Mouse (Mus musculus) forebrain, embryonic 14.5 days (tissue): Measurements from ENCODE around the gene Tpcn1. TPM values are rescaled to one million over a fixed set of nuclear protein-coding genes. Genes with fewer than 3 reads are reported as not detected.
A peak's percentile ranks its signal among the peaks of the same experiment; 100 is the strongest.
"Not testable (repeated sequence)": the region's sequence is repeated elsewhere in the genome, so short reads cannot be mapped to it uniquely, and the experiment has no call there.

Source experiments
- ATAC-seq: fragments of 200-750 bp; cut with Nextera tagmentation; 2 replicates; pipeline ENCODE4 v1.8.0; 2017; ENCODE audit warnings: mild to moderate bottlenecking, moderate library complexity
- DNase-seq: peaks from one replicate; pipeline ENCODE4 v3.0.0-alpha.2; 2015; ENCODE audit warnings: low spot score
- H3K27ac ChIP-seq: fragments of 300-500 bp; sonication (generic); 2 replicates; pipeline ENCODE4 v1.5.1; 2014; ENCODE audit warnings: low read depth, mild to moderate bottlenecking, control low read depth, low read length, moderate library complexity
- H3K27me3 ChIP-seq: fragments of 300-500 bp; sonication (generic); replicated peaks from 2 replicates; pipeline ENCODE4 v1.6.1; 2014; ENCODE audit warnings: low read length, control low read depth, mixed read lengths; ENCODE audit not compliant: control insufficient read depth, insufficient read depth
- H3K36me3 ChIP-seq: fragments of 300-500 bp; sonication (generic); 2 replicates; pipeline ENCODE4 v1.6.1; 2014; ENCODE audit warnings: low read length, control low read depth; ENCODE audit not compliant: control insufficient read depth, insufficient read depth
- H3K4me1 ChIP-seq: fragments of 300-500 bp; sonication (generic); 2 replicates; pipeline ENCODE4 v1.6.1; 2014; ENCODE audit warnings: antibody characterized with exemption, low read length, control low read depth; ENCODE audit not compliant: control insufficient read depth, insufficient read depth
- H3K4me2 ChIP-seq: fragments of 300-500 bp; sonication (generic); 2 replicates; pipeline ENCODE4 v1.6.1; 2014; ENCODE audit warnings: mild to moderate bottlenecking, control low read depth, low read length
- H3K4me3 ChIP-seq: fragments of 300-500 bp; sonication (generic); 2 replicates; pipeline ENCODE4 v1.5.1; 2014; ENCODE audit warnings: low read depth, low read length, control low read depth
- H3K9ac ChIP-seq: fragments of 300-500 bp; sonication (generic); 2 replicates; pipeline ENCODE4 v1.6.1; 2014; ENCODE audit warnings: mild to moderate bottlenecking, low read length, control low read depth, moderate library complexity
- H3K9me3 ChIP-seq: fragments of 300-500 bp; sonication (generic); replicated peaks from 2 replicates; pipeline ENCODE4 v1.6.1; 2016; ENCODE audit warnings: low read length, control low read depth, mixed read lengths; ENCODE audit not compliant: control insufficient read depth
- WGBS: fragments of 180-500 bp; shearing (Covaris S2); extraction: QIAGEN DNeasy Blood & Tissue Kit; methylation state at CpG from one replicate; pipeline ENCODE4 v1.1.7; 2014; 5-methylcytosine and 5-hydroxymethylcytosine counted together
- polyA plus RNA-seq: library from polyadenylated mRNA; unstranded; fragments of >200 nt; fragmentation: Nextera tagmentation; extraction: Ambion mirVana; gene quantifications from 2 replicates; pipeline ENCODE4 v1.2.1, GENCODE M21; 2014

Tpcn1 gene
- polyA plus RNA-seq, 1 experiment from 2014 or later = 10.5 TPM

DNA sequence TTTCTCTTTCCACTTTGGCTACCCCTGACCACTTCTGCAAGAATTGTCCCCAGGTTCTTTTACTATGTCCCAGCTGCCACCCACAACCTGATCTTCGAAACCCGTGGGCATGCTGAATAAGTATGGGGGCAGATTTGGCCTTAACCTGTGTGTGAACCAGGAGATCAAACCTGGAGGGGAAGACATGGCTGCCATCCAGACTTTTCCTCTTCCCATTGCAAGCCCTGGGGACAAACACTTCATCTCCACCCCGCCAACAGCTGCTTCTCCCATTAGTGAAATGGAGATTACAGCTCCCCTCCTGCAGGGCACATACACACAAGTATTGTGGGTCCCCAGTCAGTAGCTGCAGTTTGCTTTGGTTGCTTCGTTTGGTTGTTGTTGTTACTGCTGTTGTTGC lies 81.2 kb downstream of the Tpcn1 start:
- Histone ChIP-seq H3K4me1 (peaks cover 5% of the 10 kb centered on the region), H3K27me3 (0 out of 2 replicates have a peak, but pooled peaks cover 8% of the 10 kb centered on the region), H3K4me3 (no peak overlapping the region), H3K9me3 (no peaks in the 10 kb centered on the region), H3K36me3 (no peaks in the 10 kb centered on the region), H3K27ac (no peak overlapping the region), H3K4me2 (no peak overlapping the region), H3K9ac (no peak overlapping the region)
- DNase-seq = no peak
- no peak for ATAC-seq
- 44% methylated on average over 4 of the region's 4 CpGs for WGBS

DNA sequence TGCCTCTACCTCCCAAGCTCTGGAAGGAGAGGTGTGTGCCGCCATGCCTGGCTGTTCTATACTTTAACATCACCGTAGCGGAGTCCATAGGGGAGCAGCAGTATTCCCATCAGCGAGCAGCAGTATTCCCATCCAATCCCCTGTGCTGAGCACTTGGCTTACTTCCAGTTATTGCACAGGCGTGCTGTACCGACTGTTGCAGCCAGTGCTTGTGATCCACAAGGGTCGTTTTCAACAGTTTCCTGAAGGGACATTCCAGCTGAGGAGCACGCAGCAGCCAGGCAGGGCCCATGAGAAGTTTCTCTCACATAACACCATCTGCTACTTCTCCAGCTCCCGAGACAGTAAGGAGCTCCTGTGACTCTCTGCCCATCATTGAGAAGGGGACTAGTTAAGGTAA lies 82.0 kb downstream of the Tpcn1 start:
- Histone ChIP-seq H3K36me3 (no peaks in the 10 kb centered on the region), H3K27ac (0 out of 2 replicates have a peak overlapping the region, but pooled peaks have one; percentile 14), H3K9ac (no peak overlapping the region), H3K4me3 (no peak overlapping the region), H3K4me2 (no peak overlapping the region), H3K9me3 (no peaks in the 10 kb centered on the region), H3K4me1 (peaks cover 9% of the 10 kb centered on the region), H3K27me3 (0 out of 2 replicates have a peak, but pooled peaks cover 1% of the 10 kb centered on the region)
- ATAC-seq (no peak), DNase-seq (peak; percentile 58)
- 56% methylated on average over 9 of the region's 9 CpGs for WGBS

DNA sequence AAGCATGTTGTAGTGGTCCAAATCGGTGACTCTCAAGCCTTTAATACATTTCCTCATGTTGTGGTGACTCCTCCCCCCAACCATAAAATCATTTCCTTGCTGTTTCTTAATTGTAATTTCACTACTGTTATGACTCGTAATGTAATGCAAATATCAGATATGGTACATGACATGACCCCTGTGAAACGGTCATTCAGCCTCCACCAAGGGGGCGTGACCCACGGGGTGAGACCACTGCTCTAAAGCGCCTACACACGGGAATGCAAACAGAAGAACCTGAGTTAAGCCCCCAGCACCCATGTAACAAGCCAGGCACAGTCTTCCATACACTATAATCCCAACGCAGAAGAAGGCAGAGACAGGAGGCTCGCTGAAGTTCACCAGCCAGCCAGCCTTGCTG lies 82.7 kb downstream of the Tpcn1 start:
- Histone ChIP-seq H3K4me2 (no peak overlapping the region), H3K36me3 (no peaks in the 10 kb centered on the region), H3K27ac (no peak overlapping the region), H3K4me3 (no peak overlapping the region), H3K27me3 (no peaks in the 10 kb centered on the region), H3K9me3 (no peaks in the 10 kb centered on the region), H3K9ac (no peak overlapping the region), H3K4me1 (peaks cover 9% of the 10 kb centered on the region)
- DNase-seq (no peak), ATAC-seq (no peak)
- 74% methylated on average over 9 of the region's 9 CpGs for WGBS

DNA sequence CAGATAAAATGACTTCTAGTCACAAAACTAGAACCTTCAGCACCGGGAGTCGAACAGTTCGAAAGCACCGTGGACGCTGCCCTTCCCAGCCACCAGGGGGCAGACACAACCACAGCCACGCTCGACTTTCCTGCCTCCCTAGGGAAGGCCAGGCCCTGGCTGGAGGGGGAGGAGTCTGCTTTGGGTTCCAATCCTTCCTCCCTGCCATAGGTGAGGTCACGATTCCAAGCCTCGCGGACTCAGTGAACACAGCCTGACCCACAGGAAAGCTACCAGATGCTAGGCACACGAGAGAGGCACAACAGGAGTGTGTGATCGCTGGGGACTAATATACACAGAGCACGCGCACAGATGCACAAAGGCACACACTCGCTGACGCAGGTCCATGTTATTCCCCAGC lies 83.1 kb downstream of the Tpcn1 start:
- H3K4me2 ChIP-seq = no peak overlapping the region
- DNase-seq (peak; percentile 71), ATAC-seq (peak; percentile 18; the same call in 1 of the 2 replicates)
- no peak overlapping the region for H3K27ac ChIP-seq
- 21% methylated on average over 16 of the region's 16 CpGs for WGBS
- H3K36me3 ChIP-seq = no peaks in the 10 kb centered on the region
- H3K9me3 ChIP-seq = no peaks in the 10 kb centered on the region
- H3K27me3 ChIP-seq = no peaks in the 10 kb centered on the region
- peaks cover 9% of the 10 kb centered on the region for H3K4me1 ChIP-seq
- H3K4me3 ChIP-seq = no peak overlapping the region
- H3K9ac ChIP-seq = no peak overlapping the region

GRCm38 (mm10) chr5:120503144-120503795 lies 85.2 kb downstream of the Tpcn1 start, which contains the start of gene Plbd2:
TSS of gene Plbd2 (minus strand) at chr5:120503625.
- H3K27ac ChIP-seq = no peak within 1 kb of the TSS
- 1% methylated on average over 48 of the region's 55 CpGs for WGBS
- H3K9ac ChIP-seq = peak within 1 kb of the TSS; percentile 89

GRCm38 (mm10) chr5:120502675-120503143 lies 85.8 kb downstream of the Tpcn1 start:
- no peaks in the 10 kb centered on the region for H3K9me3 ChIP-seq
- 0 out of 2 replicates have a peak, but pooled peaks cover 6% of the 10 kb centered on the region for H3K36me3 ChIP-seq
- H3K9ac ChIP-seq = peak overlapping the region; percentile 89
- DNase-seq (no peak), ATAC-seq (0 out of 2 replicates have a peak, but pooled peaks have one; percentile 4)
- WGBS = 7% methylated on average over 12 of the region's 12 CpGs
- H3K27ac ChIP-seq = no peak overlapping the region
- H3K27me3 ChIP-seq = no peaks in the 10 kb centered on the region
- peak overlapping the region; percentile 97 for H3K4me2 ChIP-seq
- peak overlapping the region; percentile 92 for H3K4me3 ChIP-seq
- peaks cover 9% of the 10 kb centered on the region for H3K4me1 ChIP-seq

More at GRCm38 (mm10) chr5:120503144-120503795, 85.2 kb downstream of the Tpcn1 start, which contains the start of gene Plbd2:
- H3K27me3 ChIP-seq = no peaks in the 10 kb centered on the region
- peak within 1 kb of the TSS; percentile 92 for H3K4me3 ChIP-seq
- H3K4me1 ChIP-seq = peaks cover 9% of the 10 kb centered on the region
- 0 out of 2 replicates have a peak, but pooled peaks cover 6% of the 10 kb centered on the region for H3K36me3 ChIP-seq
- H3K4me2 ChIP-seq = peak within 1 kb of the TSS; percentile 97
- ATAC-seq (peak; percentile 78), DNase-seq (peak; percentile 95)
- H3K9me3 ChIP-seq = no peaks in the 10 kb centered on the region

DNA sequence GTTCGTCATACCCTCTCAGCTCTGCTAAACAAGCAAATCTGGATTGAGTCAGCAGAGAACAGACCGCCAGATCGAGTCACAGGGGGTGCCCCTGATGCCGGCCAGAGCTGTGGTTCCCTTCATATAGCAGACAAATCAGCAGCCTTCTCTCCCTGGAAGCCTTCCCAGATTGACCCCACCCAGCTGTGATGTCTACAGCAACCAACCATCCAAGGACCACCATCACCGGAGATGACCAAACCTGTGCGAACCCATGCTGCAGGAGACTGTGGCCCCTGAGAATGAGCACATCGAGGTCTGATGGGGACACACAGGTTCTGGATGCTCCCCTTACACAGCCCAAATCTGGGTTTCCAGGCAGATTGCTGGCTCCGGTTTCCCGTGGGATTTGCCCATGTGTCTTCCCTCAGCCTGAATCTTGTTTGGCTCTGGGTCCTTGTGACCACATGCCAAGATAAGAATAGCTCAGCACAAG lies 86.3 kb downstream of the Tpcn1 start:
- H3K9me3 ChIP-seq = no peaks in the 10 kb centered on the region
- no peak for DNase-seq
- H3K4me1 ChIP-seq = peaks cover 9% of the 10 kb centered on the region
- H3K27me3 ChIP-seq = no peaks in the 10 kb centered on the region
- H3K4me2 ChIP-seq = peak overlapping the region; percentile 97
- 65% methylated on average over 9 of the region's 9 CpGs for WGBS
- 0 out of 2 replicates have a peak, but pooled peaks cover 6% of the 10 kb centered on the region for H3K36me3 ChIP-seq
- peak overlapping the region; percentile 92 for H3K4me3 ChIP-seq
- H3K9ac ChIP-seq = peak overlapping the region; percentile 89
- ATAC-seq = no peak
- H3K27ac ChIP-seq = no peak overlapping the region

DNA sequence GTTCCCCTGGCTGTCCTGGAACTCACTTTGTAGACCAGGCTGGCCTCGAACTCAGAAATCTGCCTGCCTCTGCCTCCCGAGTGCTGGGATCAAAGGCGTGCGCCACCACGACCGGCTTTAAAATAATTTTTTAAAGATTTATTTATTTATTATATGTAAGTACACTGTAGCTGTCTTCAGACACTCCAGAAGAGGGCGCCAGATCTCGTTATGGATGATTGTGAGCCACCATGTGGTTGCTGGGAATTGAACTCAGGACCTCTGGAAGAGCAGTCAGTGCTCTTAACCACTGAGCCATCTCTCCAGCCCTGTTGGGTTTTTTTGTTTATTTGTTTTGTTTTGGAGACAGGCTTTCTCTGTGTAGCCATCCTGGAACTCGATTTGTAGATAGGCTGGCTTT lies 87.9 kb downstream of the Tpcn1 start:
- not testable (repeated sequence) for H3K36me3 ChIP-seq, H3K9me3 ChIP-seq, H3K9ac ChIP-seq, H3K27me3 ChIP-seq, H3K4me2 ChIP-seq, H3K27ac ChIP-seq, H3K4me3 ChIP-seq, DNase-seq, H3K4me1 ChIP-seq, ATAC-seq
- WGBS = 87% methylated on average over 9 of the region's 9 CpGs

DNA sequence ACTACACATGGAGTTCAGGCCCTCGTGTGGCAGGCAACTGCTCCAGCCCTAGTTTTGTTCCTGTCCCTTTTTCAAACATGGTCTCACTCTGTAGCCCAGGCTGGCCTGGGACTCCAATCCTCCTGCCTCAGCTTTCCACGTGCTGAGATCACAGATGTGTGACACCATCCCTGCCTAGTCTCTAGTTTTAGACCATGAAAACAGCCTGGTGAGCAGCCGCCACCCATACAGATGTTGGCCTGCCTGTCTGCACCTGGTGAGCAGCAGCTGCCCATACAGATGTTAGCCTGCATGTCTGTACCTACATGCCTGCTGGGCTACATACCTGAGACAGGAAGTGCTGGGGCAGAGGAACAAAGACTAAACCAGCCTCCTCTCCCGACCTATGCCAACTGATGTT lies 89.3 kb downstream of the Tpcn1 start:
- Histone ChIP-seq H3K4me3 (no peak overlapping the region), H3K36me3 (0 out of 2 replicates have a peak, but pooled peaks cover 8% of the 10 kb centered on the region), H3K4me2 (no peak overlapping the region), H3K9me3 (no peaks in the 10 kb centered on the region), H3K27me3 (no peaks in the 10 kb centered on the region), H3K9ac (no peak overlapping the region), H3K4me1 (peaks cover 9% of the 10 kb centered on the region), H3K27ac (no peak overlapping the region)
- 79% methylated on average over 4 of the region's 4 CpGs for WGBS
- ATAC-seq (no peak), DNase-seq (no peak)
